Comparison of ENCODE assay signal across 27 mouse cellular contexts in genomic region chr3:127350602-127351362, GRCm38 (mm10).
"Had no signal": no experiment of that assay in that cellular context is flagged by ENCODE, and none has a peak within 500 bp of the region (broad histone marks: within the 10 kb centered on the region; RNA-seq: fewer than 3 reads in every experiment).

No protein-coding gene starts in this region.

- H3K36me3 ChIP-seq: heart, embryonic 10.5 days; heart, embryonic 13.5 days; heart, embryonic 15.5 days; hindbrain, embryonic 12.5 days; kidney, embryonic 15.5 days; limb, embryonic 13.5 days; limb, embryonic 15.5 days; liver, embryonic 13.5 days; liver, embryonic 15.5 days had no signal

- H3K27ac ChIP-seq: gastrocnemius, adult 2 months; heart, embryonic 10.5 days; heart, embryonic 13.5 days; heart, embryonic 15.5 days; hindbrain, embryonic 12.5 days; hindbrain, embryonic 14.5 days; hindbrain, postnatal 0 days; kidney, embryonic 15.5 days; kidney, postnatal 0 days; limb, embryonic 13.5 days; limb, embryonic 15.5 days; liver, embryonic 13.5 days; liver, embryonic 15.5 days had no signal

- ATAC-seq: hindbrain, postnatal 0 days; intestine, embryonic 16.5 days had no signal

- DNase-seq: gastrocnemius, adult 2 months; gastrocnemius, postnatal 10 days; gastrocnemius, postnatal 25 days; heart, adult 18-20 months; heart, postnatal 14 days; heart, postnatal 36 days; kidney, adult 11 months; kidney, adult 2 months; kidney, adult 9 months; kidney, postnatal 14 days; kidney, postnatal 36 days; layer of hippocampus, adult 9-11 months; layer of hippocampus, postnatal 36 days; left cerebral cortex, postnatal 4 days; liver, embryonic 13.5 days had no signal

- H3K9me3 ChIP-seq: heart, embryonic 10.5 days; heart, embryonic 15.5 days; kidney, embryonic 15.5 days; limb, embryonic 13.5 days; limb, embryonic 15.5 days; liver, embryonic 13.5 days; liver, embryonic 15.5 days had no signal

- H3K27me3 ChIP-seq: heart, embryonic 13.5 days; heart, embryonic 15.5 days; hindbrain, embryonic 12.5 days; kidney, embryonic 15.5 days; limb, embryonic 13.5 days; limb, embryonic 15.5 days; liver, embryonic 13.5 days; liver, embryonic 15.5 days had no signal

- H3K9ac ChIP-seq: heart, embryonic 13.5 days; heart, embryonic 15.5 days; hindbrain, embryonic 12.5 days; hindbrain, embryonic 14.5 days; kidney, embryonic 15.5 days; limb, embryonic 13.5 days; limb, embryonic 15.5 days; liver, embryonic 13.5 days; liver, embryonic 15.5 days had no signal

- H3K4me1 ChIP-seq: heart, embryonic 13.5 days; heart, embryonic 15.5 days; hindbrain, embryonic 12.5 days; kidney, embryonic 15.5 days; limb, embryonic 13.5 days; limb, embryonic 15.5 days; liver, embryonic 13.5 days; liver, embryonic 15.5 days had no signal

- H3K4me3 ChIP-seq: gastrocnemius, adult 2 months; heart, embryonic 10.5 days; heart, embryonic 13.5 days; heart, embryonic 15.5 days; hindbrain, embryonic 12.5 days; kidney, embryonic 15.5 days; limb, embryonic 13.5 days; limb, embryonic 15.5 days; liver, embryonic 13.5 days; liver, embryonic 15.5 days had no signal

- H3K4me2 ChIP-seq: heart, embryonic 13.5 days; heart, embryonic 15.5 days; hindbrain, embryonic 12.5 days; hindbrain, embryonic 14.5 days; kidney, embryonic 15.5 days; limb, embryonic 13.5 days; limb, embryonic 15.5 days; liver, embryonic 13.5 days; liver, embryonic 15.5 days had no signal
